Mouse (Mus musculus) bone marrow, adult 2 months (tissue): ENCODE data around the gene Vezt.

Experiments used
- CTCF ChIP-seq: fragments of 200-500 bp; IDR thresholded peaks from 2 replicates; pipeline ENCODE4 v1.5.1; 2011; ENCODE audit warnings: low read length, control low read depth; ENCODE audit not compliant: control insufficient read depth, insufficient read depth
- POLR2A ChIP-seq: fragments of 200-500 bp; IDR thresholded peaks from 2 replicates; pipeline ENCODE4 v1.6.1; 2011; ENCODE audit warnings: low read depth, mild to moderate bottlenecking, control low read depth, low read length, borderline replicate concordance; ENCODE audit not compliant: control insufficient read depth

DNA sequence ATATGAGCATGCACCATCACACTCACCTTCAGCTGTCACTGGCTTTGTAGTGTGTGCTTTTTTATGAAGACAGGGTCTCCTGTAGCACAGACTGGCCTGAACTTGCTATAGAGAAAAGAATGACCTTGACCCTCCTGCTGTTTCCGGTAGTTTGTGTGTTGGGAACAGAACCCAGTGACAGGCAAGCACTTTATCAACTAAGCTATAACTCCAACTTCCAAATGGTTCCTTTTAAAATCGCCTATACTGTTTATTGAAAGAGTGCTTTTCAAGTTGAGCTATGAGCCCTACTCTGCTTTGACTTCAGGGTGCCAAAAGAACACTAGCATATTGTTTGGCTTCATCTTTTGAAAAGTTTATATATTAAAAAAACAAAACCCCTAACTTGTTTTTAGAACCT lies 24.6 kb downstream of the Vezt start:
- TF ChIP-seq CTCF (no peak), POLR2A (no peak)
